ENCODE assay signal across 25 mouse cellular contexts in the genomic region with DNA sequence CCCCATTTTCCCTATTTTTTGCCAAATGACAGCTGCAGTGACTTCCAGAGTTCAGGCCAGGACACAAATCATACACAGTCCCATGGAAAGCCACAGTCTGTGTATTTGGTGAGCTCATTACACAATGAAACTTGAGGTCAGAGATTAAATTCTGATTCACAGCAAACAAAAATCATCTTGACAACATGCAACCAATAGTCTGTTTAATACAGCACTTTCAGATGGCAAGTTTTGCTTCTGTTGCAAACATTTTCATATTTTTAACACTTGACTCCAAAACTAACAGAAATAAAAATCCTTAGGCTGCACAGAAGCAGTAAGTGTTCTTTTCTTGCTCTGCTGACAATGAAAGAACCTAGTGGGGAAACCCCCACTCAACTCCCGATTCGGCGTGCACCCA. TPM values are rescaled to one million over a fixed set of nuclear protein-coding genes. Genes with fewer than 3 reads are reported as not detected.
"Had no signal": no experiment of that assay in that cellular context is flagged by ENCODE, and none has a peak within 500 bp of the region (broad histone marks: within the 10 kb centered on the region; RNA-seq: fewer than 3 reads in every experiment).

No protein-coding gene starts in this region.

- H3K9ac ChIP-seq: limb, embryonic 15.5 days; liver, embryonic 13.5 days; midbrain, embryonic 12.5 days had no signal

- H3K4me3 ChIP-seq: layer of hippocampus, adult 2 months; limb, embryonic 15.5 days; liver, embryonic 13.5 days; midbrain, embryonic 12.5 days had no signal

- H3K4me2 ChIP-seq: limb, embryonic 15.5 days; liver, embryonic 13.5 days; midbrain, embryonic 12.5 days had no signal

- H3K27me3 ChIP-seq: limb, embryonic 15.5 days; liver, embryonic 13.5 days; midbrain, embryonic 12.5 days had no signal

- H3K9me3 ChIP-seq: limb, embryonic 15.5 days; liver, embryonic 13.5 days had no signal

- H3K4me1 ChIP-seq: limb, embryonic 15.5 days; liver, embryonic 13.5 days; midbrain, embryonic 12.5 days had no signal

- DNase-seq: layer of hippocampus, adult 9-11 months; liver, embryonic 13.5 days; lung, adult 2 months; lung, postnatal 14 days; lung, postnatal 4 days; thymus, adult 2 months; thymus, postnatal 14 days; thymus, postnatal 4 days had no signal

- ATAC-seq: hindbrain, postnatal 0 days; inflammation-experienced regulatory T-cells, adult 6 months; intestine, embryonic 16.5 days; midbrain, embryonic 16.5 days had no signal

- H3K27ac ChIP-seq: hindbrain, postnatal 0 days; layer of hippocampus, adult 2 months; limb, embryonic 15.5 days; liver, embryonic 13.5 days; midbrain, embryonic 12.5 days; stomach, postnatal 0 days had no signal

- H3K36me3 ChIP-seq: limb, embryonic 15.5 days; liver, embryonic 13.5 days; midbrain, embryonic 12.5 days had no signal

RNA-seq across cellular contexts. Expression of a gene that starts 12.0 kb away (rescaled TPM):
- polyA plus RNA-seq: hindbrain, postnatal 0 days; inflammation-experienced regulatory T-cells, adult 6 months; intestine, embryonic 16.5 days; large intestine, adult 2 months; limb, embryonic 11.5 days; limb, embryonic 15.5 days; liver, embryonic 13.5 days; liver, embryonic 16.5 days; lung, adult 2 months; lung, embryonic 16.5 days; midbrain, embryonic 12.5 days; midbrain, embryonic 16.5 days; neural tube, embryonic 11.5 days; neural tube, embryonic 14.5 days; small intestine, adult 2 months; spleen, adult 2 months; stomach, embryonic 14.5 days; stomach, postnatal 0 days; thymus, adult 2 months had no signal
